Mouse (Mus musculus): ENCODE results near the gene Myl12a. TPM values are rescaled to one million over a fixed set of nuclear protein-coding genes. Genes with fewer than 3 reads are reported as not detected.
"Not testable (repeated sequence)": the region's sequence is repeated elsewhere in the genome, so short reads cannot be mapped to it uniquely, and the experiment has no call there.

Myl12a gene
- total RNA-seq, 1 experiment from 2014 or later = 295 TPM

DNA sequence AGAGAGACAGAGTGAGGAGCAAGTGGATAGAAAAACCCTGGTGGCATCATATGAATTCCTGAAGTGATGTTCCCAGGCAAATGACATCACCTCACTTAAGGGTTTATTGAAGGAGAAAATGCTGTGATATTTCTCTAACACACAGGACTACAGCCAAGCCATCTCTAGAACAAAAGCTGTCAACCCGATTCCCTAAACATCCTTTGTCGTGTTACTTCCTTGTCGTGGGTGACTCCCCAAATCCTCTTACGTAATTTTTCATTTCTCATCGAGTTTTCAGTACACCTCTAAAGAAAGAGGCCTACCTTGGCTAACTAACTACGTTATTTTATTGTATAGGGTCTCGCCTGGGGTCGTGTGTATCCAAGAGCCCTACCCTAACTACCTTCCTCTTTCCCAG lies 13.2 kb downstream of the Myl12a start:
- DNase-seq = no peak

DNA sequence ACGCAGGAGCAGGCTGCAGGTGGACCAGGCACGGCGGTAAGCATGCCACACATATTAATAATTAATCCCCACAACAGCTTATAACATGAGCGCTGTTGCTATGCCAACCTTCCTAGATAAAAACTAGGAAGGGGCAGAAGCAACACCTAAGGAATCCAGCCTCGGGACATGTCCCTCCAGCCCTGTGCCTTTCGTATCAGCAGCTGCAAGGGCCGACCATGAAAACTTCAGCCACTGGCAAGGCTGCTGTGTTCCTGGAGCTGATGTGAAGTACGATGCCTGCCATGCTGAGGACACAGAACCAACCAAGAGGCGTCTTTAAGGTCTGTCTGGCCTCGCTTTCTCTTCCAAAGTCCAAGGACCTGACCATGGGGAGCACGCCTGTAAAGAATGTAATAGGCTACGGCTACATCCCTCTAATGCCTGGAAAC lies 14.3 kb downstream of the Myl12a start:
- no peak for DNase-seq

DNA sequence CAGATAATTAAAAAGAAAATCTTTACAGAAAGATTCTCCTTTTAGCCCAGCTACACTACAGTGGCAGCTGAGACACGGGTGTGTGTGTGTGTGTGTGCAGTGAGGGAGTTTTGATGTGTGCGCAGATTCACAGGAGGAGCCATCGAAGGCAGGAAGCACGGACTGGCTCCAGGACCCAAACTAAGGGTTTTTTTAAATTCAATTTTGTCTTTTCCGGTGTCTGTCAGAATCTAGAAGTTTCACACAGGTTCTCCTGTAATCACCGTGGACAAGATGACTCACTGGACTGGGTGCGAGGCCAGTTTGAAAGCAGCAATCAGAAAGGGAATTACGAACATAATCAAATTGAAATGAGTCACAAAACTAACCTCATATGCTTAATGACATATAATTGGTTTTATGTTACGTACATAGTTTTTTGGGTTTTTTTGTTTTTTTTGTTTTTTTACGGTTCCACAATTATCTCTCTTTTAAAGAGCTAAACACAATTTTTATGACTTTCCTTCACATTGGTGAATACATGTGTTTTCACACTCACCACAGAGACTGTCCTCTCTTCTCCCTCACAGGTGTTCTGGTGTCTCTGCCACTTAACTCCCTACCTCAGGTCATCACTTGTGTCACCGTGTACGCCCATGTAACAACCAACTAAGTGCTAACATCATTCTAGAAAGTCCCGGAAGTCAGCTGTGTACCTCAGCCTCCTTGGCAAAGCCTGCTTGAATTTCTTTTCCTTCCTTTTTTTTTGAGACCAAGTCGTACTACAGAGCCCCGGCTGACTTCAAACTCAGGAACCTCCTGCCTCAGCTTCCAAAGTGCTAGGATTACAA lies 15.6 kb downstream of the Myl12a start:
- DNase-seq = no peak

DNA sequence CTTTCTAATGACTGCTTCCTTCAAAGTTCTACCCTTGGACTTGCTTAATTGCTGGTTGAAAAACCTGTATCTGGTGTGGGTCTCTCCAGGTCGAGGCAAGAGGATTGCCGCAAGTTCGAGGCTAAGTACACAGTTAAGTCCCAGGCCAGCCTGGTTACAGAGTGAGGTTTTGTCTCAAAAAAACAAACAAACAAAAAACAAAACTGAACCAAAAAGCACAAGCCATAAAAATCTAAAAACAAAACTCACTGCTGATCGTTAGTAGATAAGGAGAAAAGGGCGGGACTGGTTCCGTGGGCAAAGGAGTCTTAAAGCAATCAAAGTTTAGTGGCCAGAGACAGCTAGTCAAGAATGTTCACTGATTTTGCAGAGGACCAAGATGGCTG lies 16.3 kb downstream of the Myl12a start:
- no peak for DNase-seq

DNA sequence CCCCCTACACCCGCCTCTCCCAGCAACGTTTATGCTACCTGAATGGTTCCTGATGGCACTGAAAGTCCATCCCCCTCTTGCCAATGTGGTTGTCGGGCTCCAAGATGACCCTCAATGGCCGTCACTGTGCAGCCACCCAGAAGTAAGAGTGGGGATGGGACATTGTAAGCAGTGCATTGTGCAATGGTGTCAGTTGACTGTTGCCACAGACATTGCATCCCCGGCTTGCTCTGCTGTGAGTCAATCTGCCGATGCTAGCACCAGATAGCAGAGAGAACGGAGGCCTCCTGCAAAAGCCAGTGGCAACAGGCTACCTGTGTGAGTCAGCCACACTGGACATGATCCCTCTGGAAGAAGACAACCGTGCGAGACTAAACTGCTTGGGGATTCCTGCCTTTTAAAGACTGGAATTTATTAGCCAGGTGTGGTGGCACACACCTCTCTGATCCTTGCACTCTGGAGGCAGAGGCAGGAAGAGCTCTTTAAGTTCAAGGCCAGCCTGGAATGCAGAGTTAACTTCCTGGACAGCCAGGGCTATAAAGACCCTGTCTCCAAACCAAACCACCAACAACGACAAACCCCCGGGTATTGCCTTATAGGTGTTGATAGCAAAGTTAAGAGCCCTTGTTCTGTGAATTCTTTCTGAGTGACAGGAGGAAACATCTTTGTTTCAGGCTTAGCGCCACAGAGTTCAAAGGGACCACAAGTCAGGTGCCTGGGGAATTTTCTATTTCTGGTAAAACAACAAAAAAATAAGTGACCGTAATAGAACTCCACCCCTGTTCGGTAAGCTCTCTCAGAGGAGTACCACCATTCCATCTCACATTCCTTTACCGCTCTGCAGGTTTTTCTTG lies 16.9 kb downstream of the Myl12a start:
- DNase-seq = no peak

DNA sequence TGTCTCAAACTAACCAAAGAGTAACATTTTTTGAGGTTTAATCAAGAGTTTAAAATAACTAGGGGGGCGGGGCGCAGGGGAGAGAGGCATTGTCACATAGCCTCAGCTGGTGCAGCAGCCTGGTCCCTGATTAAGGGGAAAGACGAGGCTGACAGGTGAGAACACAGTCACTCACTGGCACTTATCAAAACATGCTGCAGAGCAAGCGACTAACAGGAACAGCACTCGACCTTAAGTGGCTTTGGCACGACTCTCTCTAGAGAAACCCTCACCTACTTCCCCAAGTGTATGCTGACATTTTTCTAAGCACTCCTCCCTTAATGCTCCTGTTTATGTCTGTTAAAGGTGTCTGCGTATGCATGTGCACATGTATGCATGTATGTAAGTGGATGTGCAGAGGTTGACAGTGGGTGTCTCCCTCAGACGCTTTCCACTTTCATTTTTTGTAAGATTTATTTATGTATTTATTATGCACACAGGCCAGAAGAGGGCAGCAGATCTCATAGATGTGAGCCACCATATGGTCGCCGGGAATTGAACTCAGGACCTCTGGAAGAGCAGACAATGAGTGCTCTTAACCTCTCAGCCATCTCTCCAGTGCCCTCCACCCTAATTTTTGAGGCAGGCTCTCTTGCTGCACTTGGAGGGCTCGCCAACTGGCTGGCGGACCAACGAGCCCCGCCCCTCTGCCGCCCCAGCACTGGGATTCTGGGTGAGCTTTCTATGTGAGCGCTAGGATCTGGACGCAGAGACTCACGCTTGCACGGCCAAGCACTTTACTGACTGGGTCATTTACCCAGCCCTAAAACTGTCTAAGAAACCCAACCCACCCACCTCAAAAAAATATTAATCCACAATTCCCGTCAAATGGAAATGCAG lies 23.1 kb downstream of the Myl12a start:
- no peak for DNase-seq

DNA sequence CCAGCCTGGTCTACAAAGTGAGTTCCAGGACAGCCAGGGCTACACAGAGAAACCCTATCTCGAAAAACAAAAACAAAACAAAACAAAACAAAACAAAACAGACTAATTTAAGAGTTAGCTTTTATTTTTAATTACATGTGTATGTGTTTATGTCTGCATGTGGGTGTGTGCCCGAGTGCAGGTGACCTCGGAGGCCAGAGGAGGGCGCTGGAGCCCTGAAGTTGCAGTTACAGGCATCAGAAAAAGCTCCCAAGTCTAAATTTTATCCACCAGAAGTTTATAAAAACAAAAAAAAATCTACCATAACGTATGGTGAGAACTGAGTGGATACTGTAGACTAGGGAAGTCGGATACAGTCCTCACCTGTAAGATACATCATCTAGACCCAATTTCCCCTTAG lies 24.9 kb downstream of the Myl12a start:
- DNase-seq = no peak

DNA sequence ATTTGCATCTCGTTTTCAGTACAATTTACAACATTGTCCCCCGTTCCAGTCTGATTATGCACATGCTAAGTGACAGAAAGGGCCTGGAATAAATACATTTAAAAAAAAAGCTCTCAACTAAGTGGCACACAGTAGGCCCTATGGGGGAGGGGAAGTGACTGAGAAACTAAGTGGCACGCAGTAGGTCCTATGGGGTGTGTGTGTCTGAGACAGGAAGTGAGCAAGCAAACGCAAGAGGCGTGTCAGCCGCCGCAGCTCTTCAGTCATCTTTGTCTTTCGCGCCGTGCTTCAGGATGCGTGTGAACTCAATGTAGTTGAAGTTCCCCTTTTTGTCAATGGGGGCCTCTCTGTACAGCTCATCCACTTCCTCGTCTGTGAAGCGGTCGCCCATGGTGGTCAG lies 28.6 kb downstream of the Myl12a start:
- not testable (repeated sequence) for DNase-seq

DNA sequence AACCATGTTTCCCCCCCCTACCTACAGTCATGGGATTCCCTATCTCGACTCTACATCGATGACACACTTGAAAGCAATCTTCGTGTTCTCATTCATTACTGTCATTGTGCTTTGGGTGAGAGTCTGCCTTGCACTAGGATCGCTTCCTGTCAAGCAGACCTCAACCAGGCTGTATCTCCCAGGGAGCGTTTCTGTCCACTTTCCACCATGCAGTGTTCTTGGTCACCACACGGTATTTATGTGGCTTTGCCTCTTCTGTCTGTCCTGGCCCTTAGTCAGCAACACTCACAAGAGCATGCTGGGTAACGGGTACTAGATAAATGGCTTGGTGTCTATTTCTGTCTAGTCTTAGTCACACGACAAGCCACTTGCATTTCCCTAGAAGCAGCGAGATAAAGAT lies 29.3 kb downstream of the Myl12a start:
- no peak for DNase-seq

DNA sequence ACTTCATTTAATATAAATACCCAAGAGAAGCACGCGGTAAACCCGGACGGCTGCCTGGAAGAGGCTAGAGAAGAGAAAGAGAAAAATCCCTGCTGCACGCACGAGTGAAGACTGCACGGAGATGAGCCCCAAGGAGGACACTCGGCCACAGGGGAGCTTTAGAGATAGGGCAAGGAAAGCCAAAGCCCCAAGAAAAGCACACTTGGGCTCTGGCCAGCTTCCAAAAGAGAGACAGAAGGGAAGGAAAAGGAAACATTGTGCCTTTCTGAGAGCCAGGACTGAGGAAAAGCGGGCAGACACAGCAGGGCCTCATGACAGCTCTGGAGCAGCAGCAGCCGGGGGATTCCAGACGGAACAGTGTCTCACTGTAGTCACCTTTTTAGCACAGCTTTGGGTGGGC lies 31.5 kb downstream of the Myl12a start:
- DNase-seq = no peak

DNA sequence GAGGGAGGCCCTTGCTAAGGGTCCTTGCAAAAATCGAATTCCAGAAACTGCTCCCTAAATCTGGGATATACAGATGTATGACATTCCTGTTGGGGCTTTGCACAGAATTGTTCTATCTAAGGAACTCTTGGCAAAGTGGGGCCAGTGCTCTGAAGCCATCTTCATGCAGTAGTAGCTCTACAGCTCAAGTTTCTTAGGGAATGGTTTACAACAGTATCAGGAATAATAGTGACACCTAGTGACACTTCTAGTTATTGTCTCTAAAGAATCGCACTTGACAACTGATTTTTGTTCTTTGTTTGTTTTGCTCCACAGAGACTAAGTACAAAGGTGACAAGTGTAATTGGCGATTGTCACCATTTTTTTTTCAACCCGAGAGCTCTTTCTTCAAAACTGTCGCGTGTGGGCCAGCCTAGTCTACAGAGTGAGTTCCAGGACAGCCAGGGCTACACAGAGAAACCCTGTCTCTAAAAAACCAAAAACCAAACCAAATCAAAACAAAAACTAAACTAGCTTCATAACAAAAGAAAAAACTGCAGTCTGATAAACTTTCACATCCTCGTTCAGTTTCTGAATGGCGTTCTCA lies 34.0 kb downstream of the Myl12a start:
- DNase-seq = no peak

DNA sequence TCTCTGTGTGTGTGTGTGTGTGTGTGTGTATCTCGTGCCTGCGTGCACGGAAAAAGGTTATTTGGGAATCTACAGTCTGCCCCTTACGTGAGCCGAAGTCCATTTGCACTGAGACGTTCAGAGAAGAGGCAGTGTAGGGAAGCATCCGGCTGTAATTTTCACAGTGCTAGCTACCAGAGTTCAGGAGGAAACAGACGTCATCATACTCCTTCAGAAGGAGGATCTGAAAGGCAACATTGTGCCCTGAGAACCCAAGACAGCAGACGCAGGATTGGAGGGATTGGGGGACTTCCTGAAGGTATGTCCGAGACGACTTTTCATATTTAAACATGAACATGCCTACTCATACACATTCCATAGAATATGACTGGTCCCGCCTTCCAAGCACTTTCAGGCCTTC lies 35.0 kb downstream of the Myl12a start:
- DNase-seq = no peak

DNA sequence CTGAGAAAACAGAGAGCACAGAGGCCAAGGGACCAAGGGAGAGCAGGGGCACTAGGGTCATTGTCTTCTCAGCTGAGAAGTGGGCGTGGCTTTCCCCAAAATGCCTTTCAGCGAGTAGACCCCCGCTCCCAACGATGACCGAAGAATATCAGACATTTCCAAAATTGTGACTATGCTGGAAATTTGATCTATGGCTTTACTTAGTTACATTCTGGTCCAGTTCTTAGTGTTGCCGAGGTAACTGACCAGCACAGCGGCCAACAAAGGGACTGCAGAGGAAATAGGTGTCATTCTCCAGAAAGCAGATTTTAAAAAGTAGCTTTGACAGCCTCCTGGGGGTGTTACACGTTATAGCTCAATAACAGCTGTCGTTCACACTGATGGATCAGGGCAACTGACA lies 35.5 kb downstream of the Myl12a start:
- DNase-seq = no peak

DNA sequence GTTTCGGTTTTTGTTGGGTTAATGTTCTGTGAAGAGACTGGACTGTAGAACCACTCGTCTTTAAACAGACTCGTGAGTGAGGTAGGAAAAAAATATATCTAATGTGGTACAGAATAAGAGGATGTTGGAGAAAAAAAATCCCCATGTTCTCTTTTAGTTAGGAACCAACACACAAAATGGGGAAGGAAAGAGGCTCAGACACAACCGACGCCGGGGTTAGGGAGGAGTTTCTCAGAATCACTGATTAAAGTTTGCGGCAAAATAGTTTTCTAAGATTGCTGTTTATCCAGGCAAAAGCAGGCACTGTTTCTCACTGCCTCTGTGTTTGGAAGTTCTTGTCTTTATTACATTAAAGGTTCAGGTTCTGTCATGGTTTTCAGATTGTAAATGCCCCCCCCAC lies 36.6 kb downstream of the Myl12a start:
- DNase-seq = no peak

DNA sequence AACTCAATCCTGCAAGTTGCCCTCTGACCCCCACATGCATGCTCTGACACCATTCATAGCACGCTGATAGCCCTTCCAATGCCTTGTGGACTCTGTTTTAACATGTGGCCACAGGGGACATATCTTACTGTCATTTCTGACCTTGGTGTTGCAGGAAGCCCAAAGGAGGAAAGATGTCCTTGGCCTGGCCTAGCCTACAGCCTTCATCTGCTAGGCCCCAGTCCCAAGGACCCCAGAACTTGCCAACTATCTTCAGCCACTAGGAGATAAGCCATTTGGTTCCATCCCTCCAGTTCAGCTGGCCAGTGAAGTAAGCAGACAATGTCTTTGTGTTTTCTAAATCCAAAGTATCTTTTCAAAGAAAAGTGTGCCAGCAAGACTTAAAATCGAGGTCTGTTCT lies 37.4 kb downstream of the Myl12a start:
- no peak for DNase-seq

DNA sequence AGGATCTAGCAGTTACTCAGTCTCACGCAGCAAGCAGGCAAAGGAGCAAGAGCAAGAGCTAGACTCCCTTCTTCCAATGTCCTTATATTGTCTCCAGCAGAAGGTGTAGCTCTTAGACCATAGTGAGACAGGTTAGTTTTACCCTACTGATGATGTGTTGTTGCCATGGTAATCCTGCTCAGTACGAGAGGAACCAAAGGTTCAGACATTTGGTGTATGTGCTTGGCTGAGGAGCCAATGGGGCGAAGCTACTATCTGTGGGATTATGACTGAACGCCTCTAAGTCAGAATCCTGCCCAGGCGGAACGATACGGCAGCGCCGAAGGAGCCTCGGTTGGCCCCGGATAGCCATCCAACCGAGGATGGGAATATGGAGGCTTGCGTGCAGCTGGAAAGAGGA lies 39.1 kb downstream of the Myl12a start:
- peak; percentile 77 for DNase-seq

DNA sequence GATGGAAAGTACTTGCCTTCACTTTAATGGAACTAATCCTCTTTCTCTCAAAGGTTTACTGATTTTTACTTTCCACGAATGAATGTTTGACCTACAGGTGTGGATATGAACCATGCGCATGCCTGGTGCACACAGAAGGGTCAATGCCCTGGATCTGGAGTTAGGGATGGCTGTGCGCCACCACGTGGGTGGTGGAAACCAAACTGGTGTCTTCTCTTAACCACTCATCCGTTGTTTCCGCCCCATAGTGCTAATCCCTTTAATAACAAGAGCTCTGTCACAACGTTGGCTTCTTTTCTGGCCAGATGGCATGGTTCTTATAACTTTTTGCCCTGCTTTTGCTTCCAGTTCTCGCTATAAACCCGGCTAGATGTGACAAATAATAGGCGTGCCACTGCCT lies 51.4 kb downstream of the Myl12a start:
- DNase-seq = no peak

DNA sequence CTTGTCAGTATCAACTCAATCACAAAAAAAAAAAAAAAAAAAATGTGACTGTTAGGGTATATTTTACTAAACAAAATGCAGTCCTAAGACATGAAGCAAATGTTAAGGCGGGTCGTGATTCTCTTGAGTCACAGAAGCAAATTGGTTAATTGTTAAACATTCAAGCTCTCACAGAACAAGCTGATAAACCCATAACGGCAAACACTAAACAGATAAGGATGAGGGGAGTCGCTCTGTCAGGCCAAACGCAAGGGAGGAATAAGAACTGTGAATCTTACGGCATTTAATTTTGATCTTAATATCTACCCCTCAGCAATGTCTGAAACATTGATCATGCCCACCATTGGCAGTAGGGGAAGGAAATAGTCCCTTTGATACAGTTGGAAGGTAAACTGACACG lies 53.5 kb downstream of the Myl12a start:
- no peak for DNase-seq

DNA sequence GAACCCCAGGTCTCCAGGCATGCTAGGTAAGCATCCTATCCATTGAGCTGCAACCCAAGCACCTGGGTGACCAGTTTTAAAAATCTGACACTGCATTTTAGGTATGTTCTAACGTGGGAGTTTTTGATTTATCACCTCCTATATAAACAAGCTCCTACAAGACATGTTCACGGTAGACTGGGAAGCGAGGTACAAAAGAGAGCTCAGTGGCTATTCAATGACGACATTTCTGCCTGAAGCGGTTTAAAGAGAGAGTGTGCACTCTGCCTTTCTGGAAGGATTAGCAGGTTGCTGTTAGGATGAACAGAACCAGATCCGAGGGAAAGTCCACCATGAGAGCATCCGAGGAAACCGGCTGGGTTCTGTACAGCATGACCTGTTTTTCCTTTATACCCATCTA lies 54.0 kb downstream of the Myl12a start:
- no peak for DNase-seq

DNA sequence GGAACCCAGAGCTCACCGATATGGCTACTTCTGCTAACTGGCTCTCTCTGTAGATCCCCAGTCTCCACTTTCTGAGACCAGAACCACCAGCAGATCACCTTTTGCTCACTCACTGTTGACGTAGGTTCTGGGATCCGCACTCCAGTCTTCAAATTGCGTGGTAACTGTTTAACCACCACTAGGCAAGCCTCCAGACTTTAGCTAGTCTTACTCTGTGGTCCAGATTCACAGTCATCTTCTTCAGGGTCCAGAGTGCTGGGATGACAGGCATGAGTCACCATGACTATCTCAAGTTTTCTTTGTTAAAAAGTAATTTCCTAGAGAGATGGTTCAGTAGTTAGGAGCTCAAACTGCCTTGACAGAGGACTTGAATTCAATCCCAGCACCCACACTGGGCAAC lies 58.9 kb downstream of the Myl12a start:
- DNase-seq = no peak
